Mouse (Mus musculus) gastrocnemius, adult 8-10 months (tissue): Measurements from ENCODE around the gene Mapk9. TPM values are rescaled to one million over a fixed set of nuclear protein-coding genes. Genes with fewer than 3 reads are reported as not detected.

ENCODE experiments used
- DNase-seq, 2 experiments: peaks; one replicate each; pipeline ENCODE4 v3.0.0; 2022; ENCODE audit warnings: low spot score in 2 of 2
- total RNA-seq, 4 experiments: library from RNA; stranded (reverse); gene quantifications; 2 replicates each; pipeline ENCODE4 v1.2.4; 2022

Mapk9 gene
- total RNA-seq, 4 experiments from 2014 or later = 45.2 to 65.2 (median 53.8) TPM

DNA sequence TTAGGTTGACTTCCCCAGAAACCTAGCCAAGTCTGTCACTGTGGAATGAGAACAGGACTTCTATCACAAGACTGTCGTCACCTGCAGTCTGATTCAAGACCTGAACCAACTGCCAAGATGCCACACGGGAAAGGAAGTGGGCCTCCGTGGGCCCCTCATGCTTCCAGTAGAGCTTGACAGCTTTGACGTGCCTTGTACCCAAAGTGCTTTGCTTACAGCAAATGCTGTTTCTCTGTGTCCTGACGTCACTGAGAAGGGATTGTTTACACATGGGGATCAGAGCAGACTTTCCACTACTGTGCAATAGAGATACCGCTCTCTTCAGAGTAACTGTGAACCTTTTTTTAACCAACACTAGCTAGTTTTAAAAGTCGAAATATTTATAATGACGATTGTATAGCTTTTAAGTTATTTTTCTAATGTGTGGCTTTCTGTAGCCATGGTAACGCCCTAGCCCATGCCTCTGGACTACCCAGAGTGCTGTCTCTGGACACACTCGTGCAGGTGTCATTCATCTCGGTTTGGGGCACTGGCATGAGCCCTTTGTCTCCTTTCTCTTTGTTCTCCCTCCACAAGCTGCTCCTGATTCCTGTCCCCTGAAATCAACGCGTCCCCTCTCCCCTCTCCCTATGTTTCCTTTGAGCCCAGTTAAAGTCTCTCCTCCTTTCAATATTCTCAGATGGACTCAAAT, 8.7 kb upstream of the Mapk9 start:
- no peak for DNase-seq

DNA sequence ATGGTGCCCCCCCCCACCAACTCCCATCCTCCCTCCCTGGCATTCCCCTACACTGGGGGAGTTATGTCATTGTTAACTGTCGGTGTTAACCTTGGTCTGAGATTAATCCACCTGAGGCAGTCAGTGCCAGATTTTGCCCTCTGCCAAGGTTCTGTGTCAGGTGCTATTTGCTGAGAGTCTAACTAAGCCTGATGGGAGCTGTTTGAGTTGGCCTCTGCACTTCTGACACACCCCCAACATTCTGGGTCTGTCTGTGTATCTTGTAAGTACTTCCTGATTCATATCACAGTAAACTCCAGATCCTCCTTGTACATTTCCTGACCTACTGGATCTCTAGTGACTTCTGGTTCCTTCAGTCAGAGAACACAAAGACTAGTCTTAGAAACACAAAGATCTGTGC, 5.9 kb upstream of the Mapk9 start:
- DNase-seq = no peak

DNA sequence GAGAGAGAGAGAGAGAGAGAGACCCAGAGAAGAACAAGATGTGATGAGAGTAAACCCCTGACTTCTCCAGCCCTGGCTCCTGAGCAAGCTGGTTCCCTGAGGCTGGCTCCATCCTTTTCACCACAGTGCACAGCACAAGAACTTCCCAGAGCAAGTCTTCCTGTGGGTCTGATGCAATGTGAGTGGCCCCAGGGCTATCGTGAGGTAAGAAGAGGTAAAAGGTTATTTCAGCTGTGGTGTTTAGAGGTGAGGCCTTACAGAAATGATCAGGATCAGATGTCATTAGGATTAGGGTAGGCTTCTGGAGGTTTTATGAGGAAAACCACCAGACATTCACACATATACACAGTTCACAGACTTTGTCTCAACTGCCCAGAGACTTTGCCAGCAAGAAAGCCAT, 4.7 kb upstream of the Mapk9 start:
- DNase-seq = no peak

DNA sequence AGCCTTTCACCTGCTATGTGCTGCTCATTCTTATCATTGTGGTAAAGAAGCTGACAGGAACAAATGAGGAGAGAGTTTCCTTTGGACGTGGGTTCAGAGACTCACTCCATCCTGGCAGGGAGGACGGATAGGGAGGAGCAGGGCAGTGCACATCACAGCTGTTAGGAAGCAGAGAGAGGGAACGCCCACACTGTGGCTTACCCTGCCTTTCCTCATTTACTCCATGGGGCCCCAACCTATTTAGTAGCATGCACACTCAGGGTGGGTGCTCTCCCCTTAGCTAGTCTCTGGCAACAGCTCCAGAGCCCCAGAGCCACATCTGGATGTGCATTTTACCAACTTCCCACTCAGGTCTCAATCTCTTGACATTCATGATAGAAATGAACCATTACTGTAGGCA, 3.8 kb upstream of the Mapk9 start:
- no peak for DNase-seq

DNA sequence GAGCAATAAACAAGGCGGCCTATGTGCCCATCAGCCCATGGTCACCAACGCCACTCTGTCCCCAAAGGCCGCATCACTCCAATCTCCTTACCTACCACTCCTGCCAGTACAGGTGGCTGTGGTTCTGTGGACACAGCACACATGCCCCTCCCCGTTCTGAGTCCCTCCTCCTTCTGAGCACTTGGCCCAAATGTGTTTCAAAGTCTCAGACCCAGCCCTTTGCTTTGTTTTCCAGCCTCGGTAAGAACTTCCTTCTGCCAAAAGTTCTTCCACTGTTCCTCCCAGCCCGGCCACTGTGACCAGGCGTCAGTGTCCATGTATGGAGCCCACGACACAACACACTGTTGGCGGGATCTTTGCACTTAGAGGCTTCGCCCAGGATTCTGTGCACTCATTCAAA, 2.2 kb upstream of the Mapk9 start:
- no peak for DNase-seq

DNA sequence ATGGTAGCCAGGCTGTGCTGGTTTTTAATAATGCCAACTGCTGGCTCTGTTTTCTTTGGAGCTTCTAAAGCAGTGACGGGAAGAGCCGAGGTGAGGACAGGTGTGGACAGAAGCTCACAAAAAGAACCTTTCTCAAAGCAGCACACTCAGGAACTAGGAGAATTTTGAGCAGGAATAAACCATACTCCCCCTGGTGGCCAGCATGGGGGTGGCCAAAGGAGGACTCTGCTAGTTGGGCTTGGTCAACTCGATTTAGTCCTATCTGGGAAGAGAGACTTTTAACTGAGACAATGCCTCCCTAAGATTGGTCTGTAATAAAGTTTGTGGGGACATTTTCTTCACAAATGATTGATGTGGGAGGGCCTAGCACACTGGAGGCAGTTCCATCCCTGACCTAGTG, 1.6 kb upstream of the Mapk9 start:
- peak; percentile 29 to 43 for DNase-seq

DNA sequence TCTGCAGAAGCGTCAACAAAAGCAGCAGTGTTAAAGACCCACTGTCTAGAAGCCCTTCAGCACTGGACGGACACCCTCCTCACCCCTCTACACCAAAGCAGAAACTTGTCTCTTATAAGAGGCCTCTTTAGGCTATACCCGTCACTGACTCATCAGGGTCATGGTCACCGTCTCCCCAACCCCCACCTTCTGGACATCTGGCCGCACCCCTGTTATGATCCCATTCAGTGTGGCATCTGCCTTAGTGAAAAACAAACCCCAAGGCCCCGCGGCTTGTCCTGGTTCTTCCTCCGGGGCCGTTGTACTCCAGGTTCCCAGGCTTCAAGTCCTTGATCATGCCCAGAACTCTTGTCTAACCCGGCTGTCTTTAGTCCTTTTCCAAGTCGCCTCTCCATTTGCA, 593 bp upstream of the Mapk9 start:
- no peak for DNase-seq

DNA sequence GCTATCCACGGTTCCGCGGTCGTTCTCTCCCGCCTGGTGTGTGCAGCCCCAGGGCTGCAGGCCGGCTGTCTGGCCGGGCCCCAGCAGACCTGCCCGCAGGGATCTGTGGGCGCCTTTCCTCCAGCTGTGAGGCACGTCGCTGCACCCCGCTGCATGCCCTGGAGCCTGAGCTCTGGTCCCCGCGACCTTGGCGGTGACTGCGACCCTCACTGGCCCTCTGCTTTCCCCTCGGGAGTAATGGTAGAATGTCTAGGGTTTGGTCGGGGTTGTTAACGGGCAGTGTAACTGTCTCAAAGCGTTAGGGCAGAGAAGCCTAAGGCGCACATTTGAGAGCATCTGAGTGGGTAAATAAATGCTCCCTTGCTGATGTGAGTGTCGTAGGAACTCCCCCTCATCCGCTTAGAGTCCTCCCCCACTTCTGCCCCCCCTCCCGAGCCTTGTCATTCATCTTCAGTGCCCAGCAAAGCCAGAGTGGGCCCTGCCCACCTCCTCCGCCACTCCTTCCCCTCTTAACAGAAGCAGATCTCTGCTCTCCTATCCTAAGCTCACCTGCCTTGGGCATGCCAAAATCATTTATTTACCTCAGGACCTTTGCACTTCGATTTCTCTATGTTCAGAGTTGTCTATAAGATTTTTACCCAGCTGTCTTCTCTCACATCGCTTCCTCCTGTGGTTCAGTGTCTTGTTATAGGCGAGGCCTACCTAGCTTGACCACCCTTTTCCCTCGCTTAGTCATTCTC, 690 bp downstream of the Mapk9 start:
- no peak for DNase-seq

DNA sequence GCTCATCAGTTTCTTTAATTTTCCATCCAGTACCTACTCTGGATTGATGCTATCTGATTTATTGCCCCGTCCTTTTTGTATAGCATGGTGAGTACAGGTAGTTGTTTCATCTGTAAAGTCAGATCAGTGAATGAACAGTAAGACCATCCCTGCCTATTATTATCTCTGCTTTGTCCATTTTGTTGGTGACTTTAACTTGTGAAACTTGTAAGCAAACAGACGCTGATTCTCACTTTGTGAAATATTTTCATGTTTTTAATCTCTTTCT, 1.2 kb downstream of the Mapk9 start:
- DNase-seq = no peak

DNA sequence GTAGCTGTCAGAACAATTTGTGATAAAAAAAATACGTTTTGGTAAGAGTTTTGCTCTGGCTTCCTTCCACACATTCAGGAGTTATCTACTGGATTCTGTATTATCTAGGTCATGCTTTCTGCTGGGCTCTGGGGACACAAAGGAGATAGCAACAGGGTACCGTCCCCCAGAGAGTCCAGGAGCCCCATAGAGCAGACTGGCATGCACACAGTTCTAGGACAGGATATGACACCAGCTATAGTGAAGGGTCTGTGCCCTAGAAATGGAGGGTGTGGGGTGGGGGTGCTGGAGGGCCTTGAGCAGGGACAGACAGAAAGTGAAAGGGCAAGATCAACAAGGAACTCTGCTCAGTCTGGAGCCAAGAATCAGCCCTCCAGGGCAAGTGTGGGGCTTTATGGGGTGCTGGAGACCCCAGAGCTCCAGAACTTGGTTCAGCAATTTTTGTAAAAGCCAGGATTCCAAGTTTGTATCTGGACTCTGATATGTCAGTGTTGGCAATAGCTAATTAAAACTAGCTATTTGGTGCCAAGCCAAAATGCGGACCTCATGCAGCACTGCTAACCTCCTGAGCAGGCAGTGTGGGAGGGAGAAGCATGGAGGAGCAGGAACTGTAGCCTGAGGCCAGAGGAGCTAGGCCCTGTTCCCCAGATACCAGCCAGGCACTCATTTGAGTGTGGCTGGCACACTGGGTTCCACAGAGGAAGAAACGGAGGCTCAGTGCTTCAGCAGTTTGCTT, 1.7 kb downstream of the Mapk9 start:
- no peak for DNase-seq

DNA sequence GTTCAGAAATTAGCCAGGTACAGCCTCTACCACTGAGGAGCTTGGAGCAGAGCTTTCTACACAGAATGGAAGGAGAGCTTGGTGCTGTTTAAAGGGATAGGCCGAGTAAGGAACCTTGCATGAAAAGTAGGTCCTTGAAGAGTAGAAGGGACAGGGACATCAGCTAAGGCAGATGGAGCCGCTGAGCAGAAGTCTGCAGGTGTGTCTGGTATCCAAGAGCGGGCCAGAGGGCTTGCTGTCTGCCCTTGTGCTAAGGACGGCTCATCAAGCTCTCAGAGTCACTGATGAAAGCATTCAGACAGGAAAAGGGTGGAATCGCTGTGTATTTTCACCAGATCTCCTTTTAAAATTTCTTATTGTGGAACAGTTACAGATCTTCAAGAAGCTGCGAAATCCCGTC, 3.8 kb downstream of the Mapk9 start:
- no peak for DNase-seq

DNA sequence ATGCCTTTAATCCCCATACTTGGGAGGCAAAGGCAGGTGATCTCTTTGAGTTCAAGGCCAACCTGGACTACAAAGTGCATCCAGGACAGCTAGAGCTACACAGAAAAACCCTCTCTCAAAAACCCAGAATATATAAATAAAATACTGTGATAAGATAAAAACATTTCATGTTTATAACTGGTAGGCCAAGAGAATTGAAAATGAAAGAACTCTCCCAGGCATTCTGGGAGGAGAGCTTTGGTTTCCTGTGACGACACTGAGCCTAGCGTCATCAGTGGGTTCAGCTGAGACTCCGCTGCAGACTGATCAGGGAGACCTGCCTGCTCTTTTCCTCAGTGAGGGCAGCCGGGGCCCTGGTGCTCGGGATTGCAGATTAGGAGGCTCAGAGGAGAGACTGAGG, 8.6 kb downstream of the Mapk9 start:
- DNase-seq = no peak

DNA sequence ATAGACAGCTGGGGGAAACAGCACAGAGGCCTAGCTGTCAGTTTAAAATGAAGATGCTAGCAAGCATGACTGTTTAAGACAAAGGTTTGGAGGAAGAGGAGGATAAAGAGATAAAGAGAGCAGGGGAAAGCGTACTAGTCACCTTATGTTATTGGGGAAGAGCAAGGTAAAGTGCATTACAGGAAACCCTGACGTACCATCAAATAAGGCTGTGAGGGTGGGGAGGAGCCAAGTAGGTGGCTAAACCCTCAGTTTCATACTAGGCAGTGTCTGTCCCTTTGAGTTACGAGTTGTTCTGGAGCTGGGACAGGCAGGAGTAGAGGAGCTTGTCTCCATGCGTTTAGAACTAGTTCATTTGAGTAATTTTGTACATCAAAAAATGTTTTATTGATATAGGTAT, 14.6 kb downstream of the Mapk9 start:
- no peak for DNase-seq

DNA sequence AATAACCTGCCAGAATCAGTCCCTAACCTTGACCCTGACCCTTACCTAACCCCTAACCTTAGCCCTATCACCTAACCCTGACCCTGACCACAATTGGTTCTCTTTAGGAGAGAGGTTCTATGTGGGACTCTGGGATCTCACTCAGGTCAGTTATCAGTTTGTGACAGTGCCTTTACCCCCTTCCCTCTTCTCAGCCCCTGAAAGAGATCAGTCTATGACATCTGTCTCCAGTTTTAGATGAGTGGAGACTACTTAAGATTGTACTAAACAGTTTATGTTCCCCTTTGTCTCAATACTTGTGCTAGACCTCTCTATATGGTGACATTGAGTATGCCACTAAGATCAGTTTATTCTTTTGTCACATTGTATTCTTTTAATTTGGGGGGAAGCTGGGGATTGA, 17.4 kb downstream of the Mapk9 start:
- DNase-seq = no peak

DNA sequence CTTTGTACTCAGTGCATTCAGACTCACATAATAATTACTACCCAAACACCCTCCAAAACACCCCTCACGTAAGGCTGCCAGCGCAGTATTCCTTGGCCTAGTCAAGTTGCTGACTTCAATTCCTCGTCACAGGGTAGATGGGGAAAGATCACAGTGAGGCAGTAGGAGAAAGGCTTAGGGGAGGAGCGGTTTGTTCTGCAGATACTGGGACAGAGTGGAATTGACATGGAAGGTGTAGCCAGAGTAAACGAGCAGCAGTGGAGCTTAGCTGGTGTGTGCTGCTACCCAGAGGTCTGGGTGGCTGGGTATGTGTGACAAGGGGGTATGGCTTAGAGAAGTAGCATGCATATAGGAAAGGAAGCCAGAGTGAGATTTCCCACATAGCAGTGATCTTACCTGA, 20.8 kb downstream of the Mapk9 start:
- no peak for DNase-seq

DNA sequence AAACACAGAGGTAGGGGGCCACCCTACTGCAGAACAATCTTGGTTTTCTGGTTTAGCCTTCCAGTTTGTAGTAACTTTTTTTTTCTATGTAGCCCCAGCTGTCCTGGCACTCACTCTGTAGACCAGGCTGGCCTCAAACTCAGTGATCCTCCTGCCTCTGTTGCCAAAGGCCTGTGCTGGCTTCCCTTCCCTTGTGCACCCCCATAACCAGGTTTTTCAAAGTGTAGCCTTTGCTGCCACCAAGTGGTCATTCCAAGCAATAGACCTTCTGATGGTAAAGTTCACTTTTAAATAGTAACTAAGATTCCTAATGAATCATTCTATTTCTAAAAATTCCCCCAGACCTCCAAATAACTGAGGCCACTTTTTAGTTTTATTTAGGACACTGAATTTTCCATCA, 23.2 kb downstream of the Mapk9 start:
- DNase-seq = no peak

DNA sequence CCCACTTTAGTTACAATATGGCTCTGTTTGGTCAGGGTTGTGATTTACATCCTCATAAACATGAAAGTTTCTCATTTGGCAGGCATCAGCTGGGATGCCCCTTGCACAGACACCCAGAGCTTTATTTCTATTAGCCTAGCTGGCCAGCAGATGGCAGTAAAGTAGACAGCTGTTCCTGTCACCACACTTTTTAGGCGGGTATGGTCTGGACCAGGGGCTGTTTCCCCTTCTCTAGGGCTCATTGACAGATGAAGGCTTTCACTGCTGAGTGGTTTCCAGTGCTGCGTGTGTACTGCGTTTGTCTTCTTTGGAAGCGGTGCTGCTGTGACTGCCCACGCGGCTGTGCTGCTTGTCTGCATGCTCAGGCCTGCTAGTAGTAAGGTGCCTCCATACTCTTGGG, 25.4 kb downstream of the Mapk9 start:
- no peak for DNase-seq

DNA sequence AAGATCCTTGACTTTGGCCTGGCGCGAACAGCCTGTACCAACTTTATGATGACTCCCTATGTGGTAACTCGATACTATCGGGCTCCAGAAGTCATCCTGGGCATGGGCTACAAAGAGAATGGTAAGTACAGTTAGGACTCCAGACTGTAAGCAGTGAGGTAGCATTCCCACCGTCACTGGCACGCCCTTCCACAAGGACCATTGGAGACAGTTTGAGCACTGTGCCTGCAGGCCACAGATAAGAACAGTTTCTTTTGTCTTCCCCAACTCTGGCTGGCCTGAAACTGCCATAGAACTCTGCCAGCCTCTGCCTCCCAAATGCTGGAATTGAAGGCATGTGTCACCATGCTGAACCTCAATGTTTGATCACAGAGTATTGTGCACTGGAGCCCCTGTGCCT, 26.2 kb downstream of the Mapk9 start:
- DNase-seq = no peak

DNA sequence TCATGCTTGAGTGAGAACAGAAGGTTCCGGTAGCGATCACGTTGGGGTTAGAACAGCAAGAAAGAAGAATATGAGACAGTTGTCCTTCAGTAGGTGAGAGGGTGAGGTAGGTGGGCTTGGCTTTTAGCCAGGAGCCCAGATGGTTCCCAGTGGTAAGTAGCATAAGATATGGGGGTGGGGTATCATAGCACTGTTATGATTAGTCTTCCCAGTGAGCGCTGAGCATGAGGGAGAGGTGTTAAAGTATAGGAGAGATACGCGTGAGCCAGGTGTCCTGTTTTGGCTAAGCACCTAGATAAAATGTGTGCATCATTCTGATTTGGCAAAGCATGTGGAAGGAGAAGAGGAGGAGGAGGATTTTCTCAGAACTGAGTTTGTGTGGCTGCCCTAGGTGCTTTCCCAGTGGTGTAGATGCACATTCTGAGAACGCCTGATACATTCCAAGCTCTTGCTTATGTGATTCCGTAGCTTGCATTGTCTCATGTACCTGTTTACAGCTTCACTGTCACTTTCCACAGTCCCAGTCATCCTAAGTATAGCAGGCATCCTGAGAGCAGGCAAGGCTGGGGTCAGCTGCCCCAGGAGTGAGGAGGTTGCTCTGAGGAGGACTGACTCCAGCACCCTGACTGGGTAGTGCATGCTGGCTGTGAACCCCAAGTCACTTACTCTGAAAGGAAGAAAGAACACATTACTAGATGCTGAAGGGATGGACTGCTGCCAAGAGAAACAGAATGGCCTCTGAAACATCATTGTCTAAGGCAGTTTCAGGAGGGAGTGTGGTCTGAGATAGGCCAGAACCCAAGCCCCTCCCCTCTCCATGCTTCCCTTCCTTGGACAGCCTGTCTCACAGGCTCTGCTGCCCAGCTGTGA, 30.6 kb downstream of the Mapk9 start:
- DNase-seq = no peak

DNA sequence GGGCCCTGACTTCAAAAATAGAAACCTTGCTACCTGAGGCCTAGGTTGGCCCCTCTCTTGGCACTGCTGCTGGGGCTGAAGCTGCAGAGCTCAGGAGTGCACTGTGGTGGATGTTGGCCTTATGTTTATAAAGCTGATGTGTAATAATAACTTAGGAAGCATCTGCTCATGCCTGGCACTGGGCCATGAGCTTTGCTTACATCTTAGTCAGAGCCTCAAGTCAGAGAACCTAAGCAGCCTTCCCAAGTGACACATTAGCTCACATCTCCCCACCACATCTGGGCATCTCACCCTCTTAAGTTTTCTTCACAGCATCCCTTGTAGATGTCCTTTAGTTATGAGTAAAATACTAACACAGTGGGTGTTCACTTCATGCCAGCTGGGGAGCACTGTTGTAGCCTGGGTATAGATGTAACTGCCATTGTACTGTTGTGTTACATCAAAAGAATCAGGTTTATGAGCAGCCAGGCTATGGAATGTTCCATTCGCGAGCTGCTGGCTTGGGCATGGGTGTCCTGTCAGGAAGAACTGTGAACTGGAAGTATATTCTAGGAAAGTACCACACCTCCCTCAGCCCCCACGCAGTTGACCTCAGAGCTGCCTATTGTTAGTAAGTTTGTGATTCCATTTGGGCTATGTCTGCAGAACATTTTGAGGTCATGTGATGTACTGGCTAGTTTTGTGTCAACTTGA, 33.5 kb downstream of the Mapk9 start:
- DNase-seq = no peak

DNA sequence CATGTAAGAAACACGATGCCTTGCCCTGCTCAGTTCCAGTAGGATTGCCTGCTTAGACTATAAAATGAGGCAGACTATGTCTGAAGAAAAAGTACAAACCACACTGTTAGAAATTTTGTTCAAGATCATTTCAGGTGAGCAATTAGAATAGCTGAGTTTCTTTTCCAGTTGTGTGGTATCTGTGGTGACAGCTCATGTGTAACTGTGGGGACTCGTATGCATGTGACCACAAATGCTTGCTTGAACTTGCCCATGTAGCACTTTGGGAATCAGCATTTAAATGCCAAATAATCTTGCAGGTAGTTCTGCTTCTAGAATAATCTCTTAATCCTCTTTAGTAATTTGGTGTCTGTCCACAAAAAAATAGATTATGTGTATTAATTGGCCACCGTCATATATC, 36.8 kb downstream of the Mapk9 start:
- no peak for DNase-seq
